8 mouse cellular contexts compared by ENCODE assay signal in the genomic region with DNA sequence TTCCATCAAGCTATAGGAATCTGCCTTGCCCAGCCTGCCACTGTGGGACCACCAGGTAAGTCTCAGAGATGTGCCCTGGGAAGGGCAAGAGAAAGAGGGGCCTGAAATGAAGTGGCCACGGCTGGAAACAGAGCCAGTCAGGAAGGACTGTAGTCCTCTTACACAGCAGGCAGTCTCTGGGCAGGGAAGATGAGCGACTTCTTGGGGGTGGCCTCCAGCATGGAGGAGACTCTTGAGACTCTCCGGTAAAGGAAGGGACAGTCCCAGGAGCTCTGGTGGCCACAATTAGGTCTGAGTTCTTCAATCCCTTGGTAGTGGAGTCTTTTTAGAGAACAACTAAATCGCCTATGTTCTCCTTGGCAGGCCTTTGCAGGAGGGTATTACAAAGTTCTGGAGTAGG. TPM values are rescaled to one million over a fixed set of nuclear protein-coding genes. Genes with fewer than 3 reads are reported as not detected.
DNase-seq lines count a peak whose midpoint lies in the region; ATAC-seq and TF ChIP-seq lines count a peak whose summit lies in the region.

No protein-coding gene starts in this region.

- peaks cover 11% of the 10 kb centered on the region for H3K4me1 ChIP-seq in limb, embryonic 11.5 days (ENCODE audit: control insufficient read depth, insufficient read depth, low read length)
- H3K4me1 ChIP-seq in stomach, embryonic 16.5 days (ENCODE audit: control insufficient read depth, insufficient read depth, low read length): peaks cover 28% of the 10 kb centered on the region

- ATAC-seq in limb, embryonic 11.5 days (ENCODE audit: insufficient number of reproducible peaks, low FRiP score, low TSS enrichment, low read depth): no peak
- ATAC-seq in stomach, embryonic 16.5 days (ENCODE audit: insufficient read depth, low FRiP score): no peak

- peak overlapping the region; percentile 87 for H3K27ac ChIP-seq in gastrocnemius, adult 2 months
- H3K27ac ChIP-seq in limb, embryonic 11.5 days (replicated peaks; ENCODE audit: low read depth, low read length): no peak overlapping the region
- H3K27ac ChIP-seq in stomach, embryonic 16.5 days (ENCODE audit: low read length): no peak overlapping the region

- peak overlapping the region; percentile 71 for H3K4me3 ChIP-seq in gastrocnemius, adult 2 months
- H3K4me3 ChIP-seq in limb, embryonic 11.5 days (ENCODE audit: low read depth, low read length): no peak overlapping the region
- no peak overlapping the region for H3K4me3 ChIP-seq in stomach, embryonic 16.5 days (replicated peaks; ENCODE audit: low read length)

- TF ChIP-seq CTCF in gastrocnemius, adult 2 months (IDR thresholded peaks at IDR 0.05): no peak

- peak overlapping the region; percentile 40; the same call in 1 of the 2 replicates for H3K4me2 ChIP-seq in limb, embryonic 11.5 days (ENCODE audit: low read depth, severe bottlenecking)
- H3K4me2 ChIP-seq in stomach, embryonic 16.5 days (ENCODE audit: low read depth, low read length): peak overlapping the region; percentile 54

- no peak overlapping the region for H3K9ac ChIP-seq in limb, embryonic 11.5 days (ENCODE audit: low read length)
- H3K9ac ChIP-seq in stomach, embryonic 16.5 days (ENCODE audit: low read length): peak overlapping the region; percentile 62

- 50% methylated on average over 4 of the region's 4 CpGs for WGBS in limb, embryonic 11.5 days
- WGBS in stomach, embryonic 16.5 days: 53% methylated on average over 4 of the region's 4 CpGs

- intact Hi-C loops in gastrocnemius, adult 2 months (cut with DNase I): loop anchor here (10.0 kb wide), 1 partner anchor 229 kb away; no protein-coding TSS in a partner anchor

- H3K27me3 ChIP-seq in limb, embryonic 11.5 days (ENCODE audit: control insufficient read depth, insufficient read depth, low read length): 0 out of 2 replicates have a peak, but pooled peaks cover 1% of the 10 kb centered on the region
- no peaks in the 10 kb centered on the region for H3K27me3 ChIP-seq in stomach, embryonic 16.5 days (ENCODE audit: control insufficient read depth, insufficient read depth, low read length)

- DNase-seq in gastrocnemius, adult 2 months: no peak
- DNase-seq in gastrocnemius, adult 18-20 months (ENCODE audit: low spot score): no peak
- peak; percentile 19 to 23 for DNase-seq in spleen, postnatal 10 days (ENCODE audit: low spot score in 2 of 2)
- DNase-seq in spleen, adult 18-20 months: no peak
- DNase-seq in limb, embryonic 11.5 days (ENCODE audit: low spot score): no peak
- no peak for DNase-seq in natural killer cell, adult 2 months (ENCODE audit: low spot score in 2 of 2)
- DNase-seq in left cerebral cortex, adult 9 months (ENCODE audit: low spot score in 2 of 2): no peak

- no peaks in the 10 kb centered on the region for H3K9me3 ChIP-seq in limb, embryonic 11.5 days (ENCODE audit: control insufficient read depth, low read length)
- no peaks in the 10 kb centered on the region for H3K9me3 ChIP-seq in stomach, embryonic 16.5 days (replicated peaks; ENCODE audit: control insufficient read depth, low read length)

- H3K36me3 ChIP-seq in limb, embryonic 11.5 days (ENCODE audit: control insufficient read depth, insufficient read depth, low read length): no peaks in the 10 kb centered on the region
- H3K36me3 ChIP-seq in stomach, embryonic 16.5 days (ENCODE audit: control insufficient read depth, insufficient read depth, low read length): no peaks in the 10 kb centered on the region

RNA-seq across cellular contexts. Expression of gene Hs6st1, which starts 4.0 kb away (rescaled TPM):
- total RNA-seq in gastrocnemius, adult 2 months (2021): 10 to 100 TPM; 20.7 to 22.0 TPM
- 10 to 100 TPM; 19.7 to 22.0 TPM for total RNA-seq in gastrocnemius, adult 18-20 months (2021)
- polyA plus RNA-seq in limb, embryonic 11.5 days (2014; fragmentation: Nextera tagmentation; extraction: Ambion mirVana): 8.4 and 9.7 TPM in 2 replicates
- 4.8 and 5.2 TPM in 2 replicates for polyA plus RNA-seq in stomach, embryonic 16.5 days (2015; fragmentation: Nextera tagmentation; extraction: Ambion mirVana)

Comparison
In these comparisons a context has a peak if more than half of its experiments do, and no peak if none do; other contexts are left out.
1. DNase-seq: peak in spleen, postnatal 10 days (2 of 2); none in gastrocnemius, adult 2 months (single experiment), gastrocnemius, adult 18-20 months (single experiment), spleen, adult 18-20 months (0 of 2), limb, embryonic 11.5 days (single experiment), natural killer cell, adult 2 months (0 of 2) and left cerebral cortex, adult 9 months (0 of 2).